Mouse (Mus musculus) ES-E14 (cell line): ENCODE data around the gene Lmf1. TPM values are rescaled to one million over a fixed set of nuclear protein-coding genes. Genes with fewer than 3 reads are reported as not detected.

Experiments used
- DNase-seq: peaks from one replicate; pipeline ENCODE4 v3.0.0-alpha.2; 2013; ENCODE audit warnings: low read depth, low spot score
- H3K27ac ChIP-seq: 2 replicates; pipeline ENCODE4 v1.5.1; 2012; ENCODE audit warnings: low read depth, mild to moderate bottlenecking, low read length, moderate library complexity, mixed read lengths; ENCODE audit not compliant: poor library complexity, insufficient read depth, severe bottlenecking
- H3K36me3 ChIP-seq: 2 replicates; pipeline ENCODE4 v1.6.1; 2012; ENCODE audit warnings: mild to moderate bottlenecking, low read length, moderate library complexity, mixed read lengths; ENCODE audit not compliant: control insufficient read depth, poor library complexity, insufficient read depth, severe bottlenecking
- H3K4me1 ChIP-seq, 2 experiments: fragments of 150-350 bp in 1 of 2; sonication (generic) in 1 of 2; 2 replicates each; pipeline ENCODE4 v1.6.1; 2012; ENCODE audit warnings: low read length in 2 of 2, mild to moderate bottlenecking in 1 of 2, mixed read lengths in 1 of 2; ENCODE audit not compliant: control insufficient read depth in 2 of 2, insufficient read depth in 2 of 2, poor library complexity in 1 of 2
- H3K4me3 ChIP-seq, 2 experiments: fragments of 150-350 bp in 1 of 2; sonication (generic) in 1 of 2; 2 replicates each; pipeline ENCODE4 v1.5.1; 2012; ENCODE audit warnings: low read length in 2 of 2, low read depth in 1 of 2, mild to moderate bottlenecking in 1 of 2, mixed read lengths in 1 of 2; ENCODE audit not compliant: insufficient read depth in 1 of 2, poor library complexity in 1 of 2, severe bottlenecking in 1 of 2
- H3K9ac ChIP-seq: 2 replicates; pipeline ENCODE4 v1.6.1; 2012; ENCODE audit warnings: low read depth, mild to moderate bottlenecking, low read length, mixed read lengths; ENCODE audit not compliant: poor library complexity, insufficient read depth, severe bottlenecking
- H3K9me3 ChIP-seq: fragments of 150-350 bp; sonication (generic); 2 replicates; pipeline ENCODE4 v1.6.1; 2012; ENCODE audit warnings: low read depth, mild to moderate bottlenecking, low read length; ENCODE audit not compliant: control insufficient read depth, insufficient read depth
- CHD2 ChIP-seq: IDR thresholded peaks from 2 replicates; pipeline ENCODE4 v1.6.1; 2014; ENCODE audit warnings: mild to moderate bottlenecking, low read depth, low read length, inconsistent platforms
- HCFC1 ChIP-seq: IDR thresholded peaks from 2 replicates; pipeline ENCODE4 v1.6.1; 2012; ENCODE audit warnings: low read length, inconsistent platforms, borderline replicate concordance; ENCODE audit not compliant: insufficient read depth
- MAFK ChIP-seq: IDR thresholded peaks from 2 replicates; pipeline ENCODE4 v1.6.1; 2014; ENCODE audit warnings: mild to moderate bottlenecking, low read depth, low read length, inconsistent platforms; ENCODE audit not compliant: insufficient read depth
- ZC3H11A ChIP-seq: IDR thresholded peaks from 2 replicates; pipeline ENCODE4 v1.6.1; 2012; ENCODE audit warnings: low read depth, mild to moderate bottlenecking, inconsistent platforms, low read length, borderline replicate concordance
- ZNF384 ChIP-seq: IDR thresholded peaks from 2 replicates; pipeline ENCODE4 v1.6.1; 2012; ENCODE audit warnings: low read depth, low read length, inconsistent platforms
- in situ Hi-C, 2 experiments: fragments of 600-800 bp; cut with MboI; formaldehyde crosslinking; loops; one replicate each; pipeline ENCODE4 v1.15.1; 2025; ENCODE audit warnings: low sequenced_read_pairs in 2 of 2, inconsistent platforms in 1 of 2; ENCODE audit not compliant: unreplicated experiment in 2 of 2
- total RNA-seq: library from RNA; depleted of rRNA; stranded (reverse); fragments of 300-350 nt; gene quantifications from 2 replicates; pipeline ENCODE4 v1.2.3, GENCODE M21; 2012

Gene Lmf1
- total RNA-seq, 1 experiment = 16.6 TPM

GRCm38 (mm10) chr17:25688922-25689321 lies 110.0 kb downstream of the Lmf1 start:
- Histone ChIP-seq H3K4me3 (no peak overlapping the region), H3K9me3 (no peaks in the 10 kb centered on the region), H3K9ac (no peak overlapping the region), H3K27ac (no peak overlapping the region), H3K4me1 (no peaks in the 10 kb centered on the region), H3K36me3 (no peaks in the 10 kb centered on the region)
- DNase-seq = no peak
- in situ Hi-C loops = no loop called here
- TF ChIP-seq HCFC1 (no peak), CHD2 (no peak), ZC3H11A (no peak), ZNF384 (no peak), MAFK (no peak)

- no peaks in the 10 kb centered on the region for H3K9me3 ChIP-seq
- in situ Hi-C loops = loop anchor here in 1 of 2 experiments (10.0 kb wide), 1 partner anchor 221 kb away; no protein-coding TSS in a partner anchor
- TF ChIP-seq ZC3H11A (no peak), ZNF384 (no peak), CHD2 (no peak), MAFK (no peak), HCFC1 (no peak)
- no peak overlapping the region for H3K4me3 ChIP-seq
- no peaks in the 10 kb centered on the region for H3K4me1 ChIP-seq
- H3K9ac ChIP-seq = no peak overlapping the region
- no peak overlapping the region for H3K27ac ChIP-seq
- H3K36me3 ChIP-seq = no peaks in the 10 kb centered on the region
- DNase-seq = no peak
Measured at GRCm38 (mm10) chr17:25696263-25696662, 117.4 kb downstream of the Lmf1 start.

GRCm38 (mm10) chr17:25698446-25698845 lies 119.6 kb downstream of the Lmf1 start:
- TF ChIP-seq CHD2 = no peak
- TF ChIP-seq ZC3H11A = peak; percentile 91
- peak; percentile 81 for DNase-seq
- Histone ChIP-seq H3K9ac (no peak overlapping the region), H3K4me1 (no peaks in the 10 kb centered on the region), H3K27ac (no peak overlapping the region), H3K9me3 (no peaks in the 10 kb centered on the region), H3K4me3 (no peak overlapping the region), H3K36me3 (no peaks in the 10 kb centered on the region)
- in situ Hi-C loops = loop anchor here in 1 of 2 experiments (10.0 kb wide), 1 partner anchor 224 kb away; no protein-coding TSS in a partner anchor

DNA sequence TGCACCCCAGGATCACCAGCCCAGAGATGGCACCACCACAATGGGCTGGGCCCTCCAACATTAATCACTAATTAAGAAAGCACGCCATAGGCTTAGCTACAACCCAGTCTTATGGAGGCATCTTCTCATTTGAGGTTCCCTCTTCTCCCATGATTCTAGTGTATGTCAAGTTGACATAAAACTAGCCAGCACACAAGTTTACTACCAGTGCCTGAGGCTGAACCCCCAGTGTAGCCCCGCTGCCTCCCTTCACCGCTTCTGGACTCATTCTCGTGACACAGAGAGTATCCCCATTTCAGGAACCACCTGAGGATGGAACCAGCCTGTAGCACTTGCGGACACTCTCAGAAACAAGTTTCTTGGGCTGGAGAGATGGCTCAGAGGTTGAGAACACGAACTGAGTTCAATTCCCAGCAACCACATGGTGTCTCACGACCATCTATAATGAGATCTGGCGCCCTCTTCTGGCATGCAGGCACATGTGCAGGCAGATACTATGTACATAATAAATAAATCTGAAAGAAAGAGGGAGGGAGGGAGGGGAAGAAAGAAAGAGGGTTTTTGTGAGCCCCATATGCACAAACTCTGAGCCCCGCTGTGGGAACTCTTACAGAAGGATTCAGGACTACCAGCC lies 122.1 kb downstream of the Lmf1 start:
- peak overlapping the region; percentile 41 for H3K9ac ChIP-seq
- TF ChIP-seq CHD2 (no peak), ZC3H11A (peak; percentile 43; the same call in 1 of the 2 replicates)
- no peaks in the 10 kb centered on the region for H3K4me1 ChIP-seq
- DNase-seq = no peak
- no peaks in the 10 kb centered on the region for H3K9me3 ChIP-seq
- no peaks in the 10 kb centered on the region for H3K36me3 ChIP-seq
- H3K27ac ChIP-seq = no peak overlapping the region
- in situ Hi-C loops = no loop called here
- no peak overlapping the region for H3K4me3 ChIP-seq

DNA sequence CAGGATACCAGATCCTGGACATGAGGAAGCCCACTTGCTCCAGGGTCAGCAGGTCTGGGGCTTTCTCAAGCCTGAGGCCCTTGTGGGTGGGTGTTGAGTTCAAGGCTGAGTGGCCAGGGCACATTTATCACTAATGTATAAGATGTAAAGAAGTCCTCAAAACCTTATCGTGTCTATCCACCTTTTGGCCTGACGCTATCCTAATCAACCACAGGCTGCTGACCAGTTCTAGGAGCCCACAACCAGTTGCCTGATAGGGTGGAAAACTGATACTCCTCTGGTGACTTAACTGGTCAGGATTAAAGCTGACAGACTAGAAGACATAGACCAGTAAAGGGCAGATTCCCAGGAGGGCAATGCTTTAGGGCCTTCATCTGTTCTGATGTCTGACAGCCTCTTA lies 131.1 kb downstream of the Lmf1 start:
- no peak for DNase-seq
- H3K4me1 ChIP-seq = peaks cover 0 to 3% of the 10 kb centered on the region in 2 experiments; a peak in 2 of 4 replicates
- in situ Hi-C loops = no loop called here
- no peaks in the 10 kb centered on the region for H3K36me3 ChIP-seq
- H3K9ac ChIP-seq = no peak overlapping the region
- no peak overlapping the region for H3K4me3 ChIP-seq
- no peak overlapping the region for H3K27ac ChIP-seq
- TF ChIP-seq MAFK = no peak
- no peak for TF ChIP-seq HCFC1
- no peak for TF ChIP-seq CHD2
- no peak for TF ChIP-seq ZNF384
- no peak for TF ChIP-seq ZC3H11A
- no peaks in the 10 kb centered on the region for H3K9me3 ChIP-seq
